ENCODE assay signal across 20 mouse cellular contexts in the genomic region with DNA sequence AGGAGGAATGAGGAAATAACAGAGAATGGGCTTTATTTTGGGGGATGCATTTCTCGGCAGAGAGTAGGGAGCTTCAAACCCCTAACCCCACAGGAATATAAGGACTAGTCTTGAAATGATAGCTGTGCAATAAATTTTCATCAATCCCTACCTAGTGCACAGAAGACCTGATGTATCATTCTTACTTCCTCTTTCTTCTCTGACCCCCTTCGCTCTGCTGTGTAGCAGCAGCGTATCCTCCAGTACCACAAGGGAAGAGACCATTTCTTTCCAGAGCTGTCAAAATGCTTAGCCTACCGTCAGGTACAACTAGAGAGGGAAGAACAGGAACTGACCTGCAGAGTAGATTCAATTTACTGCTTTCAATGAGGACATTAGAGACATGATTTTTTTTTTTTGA.
DNase-seq lines count a peak whose midpoint lies in the region; ATAC-seq lines count a peak whose summit lies in the region.
"Had no signal": no experiment of that assay in that cellular context is flagged by ENCODE, and none has a peak within 500 bp of the region (broad histone marks: within the 10 kb centered on the region; RNA-seq: fewer than 3 reads in every experiment).

No protein-coding gene starts in this region.

- DNase-seq in thymus, postnatal 0 days (ENCODE audit: low spot score) = peak; percentile 25
- no peak for DNase-seq in thymus, postnatal 25 days
- DNase-seq in splenic B cell, adult 2 months (ENCODE audit: low read depth, low spot score) = peak; percentile 67
- no peak for DNase-seq in embryo, embryonic 11 days
- no peak for DNase-seq in gastrocnemius, postnatal 4 days (ENCODE audit: low spot score in 2 of 2)
- no peak for DNase-seq in ovary, postnatal 10 days (ENCODE audit: low spot score)
- DNase-seq: adrenal gland, postnatal 25 days; cerebellum, adult 18-20 months; cerebellum, adult 9-11 months; cerebellum, postnatal 36 days; gastrocnemius, postnatal 10 days had no signal

- no peaks in the 10 kb centered on the region for H3K27me3 ChIP-seq in splenic B cell, adult 2 months (ENCODE audit: control insufficient read depth, insufficient read depth, low read length, poor library complexity, severe bottlenecking)
- H3K27me3 ChIP-seq: embryonic facial prominence, embryonic 15.5 days; heart, embryonic 12.5 days; hindbrain, embryonic 15.5 days; Patski had no signal

- ATAC-seq in common myeloid progenitor, adult 5-6 weeks (replicated peaks; ENCODE audit: low read depth, poor library complexity, severe bottlenecking) = peak; percentile 92
- peak; percentile 38; the same call in 1 of the 2 replicates for ATAC-seq in megakaryocyte, adult 5-6 weeks (ENCODE audit: poor library complexity, severe bottlenecking)
- ATAC-seq: activated CD4-positive, CD25-positive, alpha-beta regulatory T cell, adult 4 months; forebrain, embryonic 14.5 days; Patski had no signal

- H3K36me3 ChIP-seq in splenic B cell, adult 2 months (ENCODE audit: control insufficient read depth, insufficient read depth, low read length, poor library complexity, severe bottlenecking) = no peaks in the 10 kb centered on the region
- H3K36me3 ChIP-seq: embryonic facial prominence, embryonic 15.5 days; forebrain, embryonic 10.5 days; heart, embryonic 12.5 days; hindbrain, embryonic 15.5 days had no signal

Comparison
In these comparisons a context has a peak if more than half of its experiments do, and no peak if none do; other contexts are left out.
1. DNase-seq: peak in thymus, postnatal 0 days (single experiment) and splenic B cell, adult 2 months (single experiment); none in thymus, postnatal 25 days (single experiment), embryo, embryonic 11 days (single experiment), gastrocnemius, postnatal 4 days (0 of 2) and ovary, postnatal 10 days (single experiment).